Mouse (Mus musculus) stomach, embryonic 16.5 days (tissue): Measurements from ENCODE around the gene Gm17364. TPM values are rescaled to one million over a fixed set of nuclear protein-coding genes. Genes with fewer than 3 reads are reported as not detected.

Experiments
- ATAC-seq: fragments of 200-750 bp; cut with Nextera tagmentation; 2 replicates; pipeline ENCODE4 v1.8.0; 2017; ENCODE audit warnings: moderate number of reproducible peaks, moderate TSS enrichment; ENCODE audit not compliant: insufficient read depth, low FRiP score
- H3K27ac ChIP-seq: fragments of 300-500 bp; sonication (generic); 2 replicates; pipeline ENCODE4 v1.5.1; 2014; ENCODE audit warnings: low read length
- H3K27me3 ChIP-seq: fragments of 300-500 bp; sonication (generic); 2 replicates; pipeline ENCODE4 v1.6.1; 2014; ENCODE audit warnings: low read length, control low read depth, mixed read lengths; ENCODE audit not compliant: control insufficient read depth, insufficient read depth
- H3K36me3 ChIP-seq: fragments of 300-500 bp; sonication (generic); 2 replicates; pipeline ENCODE4 v1.6.1; 2014; ENCODE audit warnings: low read length; ENCODE audit not compliant: control insufficient read depth, insufficient read depth
- H3K4me1 ChIP-seq: fragments of 300-500 bp; sonication (generic); 2 replicates; pipeline ENCODE4 v1.6.1; 2014; ENCODE audit warnings: low read length, control low read depth, mixed read lengths; ENCODE audit not compliant: control insufficient read depth, insufficient read depth
- H3K4me2 ChIP-seq: fragments of 300-500 bp; sonication (generic); 2 replicates; pipeline ENCODE4 v1.6.1; 2014; ENCODE audit warnings: low read depth, low read length, mixed read lengths
- H3K4me3 ChIP-seq: fragments of 300-500 bp; sonication (generic); replicated peaks from 2 replicates; pipeline ENCODE4 v1.5.1; 2014; ENCODE audit warnings: mild to moderate bottlenecking, low read length
- H3K9ac ChIP-seq: fragments of 300-500 bp; sonication (generic); 2 replicates; pipeline ENCODE4 v1.6.1; 2014; ENCODE audit warnings: low read length
- H3K9me3 ChIP-seq: fragments of 300-500 bp; sonication (generic); replicated peaks from 2 replicates; pipeline ENCODE4 v1.6.1; 2016; ENCODE audit warnings: low read length, control low read depth; ENCODE audit not compliant: control insufficient read depth
- WGBS: fragments of 180-500 bp; shearing (Covaris S2); extraction: QIAGEN DNeasy Blood & Tissue Kit; methylation state at CpG from one replicate; pipeline ENCODE4 v1.1.7; 2014; 5-methylcytosine and 5-hydroxymethylcytosine counted together
- polyA plus RNA-seq: library from polyadenylated mRNA; unstranded; fragments of >200 nt; fragmentation: Nextera tagmentation; extraction: Ambion mirVana; gene quantifications from 2 replicates; pipeline ENCODE4 v1.2.1, GENCODE M21; 2015

The Gm17364 gene
- polyA plus RNA-seq: not detected in 2 replicates

DNA sequence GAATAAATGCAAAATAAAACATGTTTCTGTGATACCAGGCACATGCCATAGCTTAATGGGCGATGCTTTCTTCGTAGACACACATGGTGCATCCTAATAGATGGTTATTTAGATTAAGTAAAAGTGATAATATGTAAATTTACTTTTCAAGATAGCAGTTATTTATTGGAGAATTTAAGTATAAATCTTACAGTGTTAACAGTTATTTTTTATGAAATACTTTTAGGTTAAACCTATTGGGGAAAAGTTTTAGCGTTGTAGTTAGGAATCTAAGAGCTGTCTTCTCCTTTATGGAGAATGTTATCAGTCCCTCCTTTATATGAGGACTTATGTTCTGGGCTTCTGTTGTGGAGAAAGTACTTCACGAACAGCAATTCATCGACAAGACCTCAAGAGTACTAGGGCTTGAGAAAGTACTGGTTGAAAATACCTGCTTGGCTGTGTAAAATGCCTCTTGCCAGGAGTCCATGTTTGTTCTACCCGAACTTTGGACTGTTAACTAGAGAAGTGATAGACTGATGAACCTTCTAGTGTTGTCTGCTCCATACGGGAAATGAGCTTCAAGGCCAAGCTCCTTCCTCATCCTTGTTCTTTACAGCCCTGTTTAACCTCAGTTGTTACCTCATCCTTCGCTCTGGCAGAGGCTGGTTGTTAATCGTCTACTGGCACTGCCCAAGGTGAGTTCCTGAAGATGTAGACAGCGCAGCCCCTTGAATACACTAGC is at the start of gene Gm17364:
TSS of gene Gm17364 (minus strand) at position 51 of the 724 bp plus-strand sequence.
- H3K9me3 ChIP-seq: no peaks in the 10 kb centered on the region
- no peaks in the 10 kb centered on the region for H3K27me3 ChIP-seq
- H3K9ac ChIP-seq: no peak within 1 kb of the TSS
- no peak within 1 kb of the TSS for H3K4me2 ChIP-seq
- 91% methylated on average over 10 of the region's 10 CpGs for WGBS
- H3K4me3 ChIP-seq: no peak within 1 kb of the TSS
- 0 out of 2 replicates have a peak, but pooled peaks cover 3% of the 10 kb centered on the region for H3K36me3 ChIP-seq
- no peak for ATAC-seq
- H3K4me1 ChIP-seq: no peaks in the 10 kb centered on the region
- no peak within 1 kb of the TSS for H3K27ac ChIP-seq

DNA sequence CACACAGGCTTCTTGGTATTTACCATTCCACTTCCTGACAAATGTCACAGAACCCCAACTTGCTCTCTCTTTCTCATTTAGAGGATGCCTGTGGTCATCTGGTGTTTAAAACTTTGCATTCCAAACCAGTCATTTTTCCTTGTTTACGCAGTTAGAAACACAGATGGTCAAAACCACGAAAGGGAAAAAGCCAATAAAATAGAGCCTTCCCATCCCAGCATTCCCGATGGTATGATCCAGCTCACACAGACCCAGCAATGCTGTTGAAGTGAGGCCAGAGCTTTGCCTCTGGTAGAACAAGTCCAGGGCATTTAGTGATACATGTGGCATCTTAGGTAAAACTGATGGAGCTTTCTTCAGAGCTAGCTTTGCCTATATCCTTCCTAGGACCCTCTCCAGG is 47.7 kb upstream of the Gm17364 start:
- Histone ChIP-seq H3K4me1 (peaks cover 7% of the 10 kb centered on the region), H3K4me3 (no peak overlapping the region)
- no peak for ATAC-seq

DNA sequence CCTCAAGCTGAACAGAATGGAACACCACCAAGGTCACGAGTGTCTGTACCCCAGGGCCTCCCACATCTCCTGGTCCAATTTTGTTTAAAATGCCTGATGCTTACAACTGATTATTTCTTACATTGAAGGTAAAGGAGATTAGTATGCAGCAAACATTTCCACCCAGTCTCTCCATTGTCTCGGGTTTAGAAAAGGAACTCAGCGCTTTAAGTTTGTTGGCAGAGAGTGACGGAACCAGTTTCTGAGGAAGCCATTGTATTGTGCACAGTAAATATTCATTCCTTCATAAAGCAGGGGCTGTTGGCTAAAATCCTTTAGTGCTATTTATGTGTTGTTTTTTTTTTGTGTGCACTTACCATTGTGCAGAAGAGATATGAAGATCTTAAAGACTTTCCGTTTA is 47.0 kb upstream of the Gm17364 start:
- Histone ChIP-seq H3K9ac (no peak overlapping the region), H3K4me1 (peaks cover 7% of the 10 kb centered on the region), H3K9me3 (no peaks in the 10 kb centered on the region), H3K27ac (peak overlapping the region; percentile 67), H3K4me2 (no peak overlapping the region), H3K36me3 (peaks cover 13% of the 10 kb centered on the region), H3K4me3 (no peak overlapping the region), H3K27me3 (no peaks in the 10 kb centered on the region)
- 62% methylated on average over 5 of the region's 5 CpGs for WGBS
- no peak for ATAC-seq

More for the DNA sequence above, 47.7 kb upstream of the Gm17364 start:
- Histone ChIP-seq H3K36me3 (peaks cover 9% of the 10 kb centered on the region), H3K9ac (no peak overlapping the region), H3K9me3 (no peaks in the 10 kb centered on the region), H3K27ac (peak overlapping the region; percentile 67), H3K27me3 (no peaks in the 10 kb centered on the region), H3K4me2 (no peak overlapping the region)
- 46% methylated on average over 3 of the region's 3 CpGs for WGBS

DNA sequence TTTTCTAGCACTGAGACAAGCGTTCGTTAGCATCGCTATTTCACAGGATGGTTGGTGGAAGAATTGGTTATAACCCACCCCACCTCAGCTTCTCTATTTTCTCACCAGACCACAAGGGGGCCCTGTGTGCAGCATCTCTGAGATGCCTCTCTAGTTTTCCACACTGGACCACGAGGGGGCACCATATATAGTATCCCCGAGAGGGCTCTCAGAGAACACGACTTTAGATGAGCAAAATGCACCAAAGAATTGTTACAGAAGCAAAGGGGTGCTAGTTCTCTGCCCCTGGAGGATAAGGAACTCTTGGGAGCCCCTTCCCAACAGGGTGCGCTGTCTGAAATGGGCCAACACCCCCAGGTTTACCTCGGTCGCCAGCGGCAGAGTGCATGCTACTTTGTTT is 28.9 kb upstream of the Gm17364 start:
- WGBS: 58% methylated on average over 10 of the region's 10 CpGs
- H3K36me3 ChIP-seq: no peaks in the 10 kb centered on the region
- H3K4me1 ChIP-seq: peaks cover 8% of the 10 kb centered on the region; the same call in 1 of the 2 replicates

DNA sequence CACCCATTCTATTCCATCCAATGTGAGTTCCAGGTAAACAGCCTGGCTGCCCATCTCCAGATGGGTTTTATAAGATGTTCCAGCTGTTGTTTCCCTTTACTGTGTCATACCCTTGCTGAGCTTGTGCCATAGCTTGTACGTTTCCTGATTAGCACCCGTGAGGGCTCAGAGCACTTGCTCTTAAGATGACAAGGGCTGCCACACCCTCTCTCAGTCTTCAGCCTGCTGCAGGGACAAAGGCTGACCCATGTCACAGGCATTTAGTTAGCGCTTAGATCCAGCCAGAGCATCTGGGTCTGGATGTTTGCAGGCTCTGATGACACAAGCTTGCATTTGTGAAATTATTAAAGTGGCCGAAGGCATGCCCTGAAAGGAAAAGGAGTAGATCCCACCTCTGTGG is 26.3 kb upstream of the Gm17364 start:
- no peak overlapping the region for H3K4me2 ChIP-seq
- H3K27ac ChIP-seq: peak overlapping the region; percentile 1; the same call in 1 of the 2 replicates
- H3K9ac ChIP-seq: no peak overlapping the region
- H3K4me3 ChIP-seq: no peak overlapping the region
- WGBS: 38% methylated on average over 4 of the region's 4 CpGs
- no peaks in the 10 kb centered on the region for H3K27me3 ChIP-seq
- no peaks in the 10 kb centered on the region for H3K36me3 ChIP-seq
- no peak for ATAC-seq
- H3K9me3 ChIP-seq: no peaks in the 10 kb centered on the region
- peaks cover 11% of the 10 kb centered on the region; the same call in 1 of the 2 replicates for H3K4me1 ChIP-seq

More for the DNA sequence above, 28.9 kb upstream of the Gm17364 start:
- no peak for ATAC-seq
- Histone ChIP-seq H3K27me3 (no peaks in the 10 kb centered on the region), H3K9ac (no peak overlapping the region), H3K4me2 (no peak overlapping the region), H3K4me3 (no peak overlapping the region), H3K27ac (no peak overlapping the region), H3K9me3 (no peaks in the 10 kb centered on the region)

DNA sequence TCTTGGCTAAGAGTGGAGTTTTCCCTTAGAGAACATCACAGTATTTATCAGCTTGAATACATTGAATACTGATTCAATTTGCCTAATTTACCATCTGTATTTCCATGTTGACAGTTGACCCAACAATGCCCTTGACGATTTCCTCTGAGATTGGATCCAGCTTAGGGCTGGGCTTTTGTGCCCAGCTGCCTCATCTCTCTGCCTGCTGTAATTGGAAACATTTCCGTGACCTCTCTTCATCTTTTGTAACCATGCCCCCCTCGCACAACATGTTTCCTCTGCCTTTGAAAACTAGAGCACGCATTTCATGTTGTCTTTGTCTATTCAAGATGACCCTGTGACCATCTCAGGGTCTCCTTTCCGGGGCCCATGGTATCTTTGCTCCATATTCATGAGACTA is 25.2 kb upstream of the Gm17364 start:
- H3K9me3 ChIP-seq: no peaks in the 10 kb centered on the region
- H3K27ac ChIP-seq: no peak overlapping the region
- H3K4me1 ChIP-seq: peaks cover 11% of the 10 kb centered on the region; the same call in 1 of the 2 replicates
- no peak overlapping the region for H3K9ac ChIP-seq
- no peak overlapping the region for H3K4me2 ChIP-seq
- no peak for ATAC-seq
- no peak overlapping the region for H3K4me3 ChIP-seq
- 46% methylated on average over 5 of the region's 5 CpGs for WGBS
- H3K36me3 ChIP-seq: no peaks in the 10 kb centered on the region
- no peaks in the 10 kb centered on the region for H3K27me3 ChIP-seq

DNA sequence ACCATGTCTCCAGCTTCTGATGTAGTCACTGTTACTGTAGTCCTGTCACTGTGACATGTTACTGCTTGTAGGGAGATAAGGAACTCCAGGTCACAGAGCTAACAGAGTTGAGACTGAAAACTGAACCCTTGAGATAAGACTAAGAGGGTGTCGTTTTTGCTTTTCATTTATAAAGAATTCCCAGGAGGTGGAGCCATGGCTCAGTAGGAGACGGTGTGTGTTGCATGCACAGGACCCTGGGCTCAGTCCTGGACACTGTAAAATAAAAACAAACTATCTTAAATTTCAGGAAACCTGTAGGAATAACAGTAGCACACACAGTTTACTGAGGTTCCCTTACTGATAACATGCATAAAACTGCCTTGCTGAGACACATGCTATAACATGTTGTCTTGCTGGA is 24.8 kb upstream of the Gm17364 start:
- 7% methylated on average over 2 of the region's 2 CpGs for whole genome bisulfite sequencing
- no peaks in the 10 kb centered on the region for H3K9me3 ChIP-seq
- peaks cover 14% of the 10 kb centered on the region; the same call in 1 of the 2 replicates for H3K4me1 ChIP-seq
- no peaks in the 10 kb centered on the region for H3K27me3 ChIP-seq
- H3K27ac ChIP-seq: no peak overlapping the region
- no peak overlapping the region for H3K9ac ChIP-seq
- no peaks in the 10 kb centered on the region for H3K36me3 ChIP-seq
- H3K4me3 ChIP-seq: no peak overlapping the region
- H3K4me2 ChIP-seq: no peak overlapping the region
- ATAC-seq: no peak

DNA sequence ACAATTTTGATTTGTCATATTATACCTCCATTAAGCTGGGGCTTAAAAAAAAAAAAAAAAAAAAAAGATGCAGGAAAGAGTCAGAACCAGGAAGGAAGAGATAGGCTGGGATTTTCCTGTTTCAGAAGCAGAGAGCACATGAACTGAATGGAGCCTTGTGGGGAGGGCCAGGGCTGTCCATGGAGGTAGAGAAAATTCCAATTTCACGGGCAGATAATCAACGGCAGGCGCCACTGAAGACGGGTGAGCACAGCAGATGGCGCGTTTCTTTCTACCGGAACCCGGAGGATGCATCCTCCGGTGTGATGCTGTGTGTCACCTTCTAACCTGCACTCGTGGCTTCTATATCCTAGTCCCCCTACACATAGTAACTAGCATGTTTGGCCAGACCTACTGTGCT is 22.6 kb upstream of the Gm17364 start:
- H3K4me1 ChIP-seq: peaks cover 14% of the 10 kb centered on the region; the same call in 1 of the 2 replicates
- H3K9ac ChIP-seq: no peak overlapping the region
- H3K9me3 ChIP-seq: no peaks in the 10 kb centered on the region
- H3K27me3 ChIP-seq: no peaks in the 10 kb centered on the region
- 84% methylated on average over 10 of the region's 10 CpGs for WGBS
- H3K36me3 ChIP-seq: no peaks in the 10 kb centered on the region
- ATAC-seq: no peak
- no peak overlapping the region for H3K27ac ChIP-seq
- H3K4me2 ChIP-seq: no peak overlapping the region
- no peak overlapping the region for H3K4me3 ChIP-seq

DNA sequence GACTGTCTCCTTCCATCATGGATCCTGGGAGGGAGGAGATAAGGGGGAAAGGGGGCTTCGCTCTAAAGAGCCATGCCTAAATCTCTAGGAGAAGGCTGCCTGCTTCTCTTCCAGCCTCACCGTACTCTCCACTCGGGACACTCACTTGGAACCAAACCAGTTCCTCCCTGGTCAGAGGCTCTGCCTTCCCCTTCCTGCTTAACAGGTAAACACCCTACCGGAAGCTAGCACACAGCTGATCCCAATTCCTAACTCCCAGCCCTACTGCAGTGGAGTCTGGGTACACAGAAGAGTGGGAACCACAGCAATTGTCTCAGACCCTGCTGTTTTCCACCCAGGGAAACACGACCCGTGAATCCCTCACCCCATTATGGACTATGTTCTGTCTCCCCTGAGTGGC is 22.1 kb upstream of the Gm17364 start:
- H3K27ac ChIP-seq: no peak overlapping the region
- no peak overlapping the region for H3K4me3 ChIP-seq
- no peaks in the 10 kb centered on the region for H3K36me3 ChIP-seq
- no peak overlapping the region for H3K4me2 ChIP-seq
- no peak; the same call in 1 of the 2 replicates for ATAC-seq
- peaks cover 14% of the 10 kb centered on the region; the same call in 1 of the 2 replicates for H3K4me1 ChIP-seq
- H3K9ac ChIP-seq: no peak overlapping the region
- no peaks in the 10 kb centered on the region for H3K27me3 ChIP-seq
- WGBS: 57% methylated on average over 6 of the region's 6 CpGs
- H3K9me3 ChIP-seq: no peaks in the 10 kb centered on the region
